Mouse (Mus musculus): Measurements from ENCODE around the gene Sh3yl1.

Sh3yl1 gene

DNA sequence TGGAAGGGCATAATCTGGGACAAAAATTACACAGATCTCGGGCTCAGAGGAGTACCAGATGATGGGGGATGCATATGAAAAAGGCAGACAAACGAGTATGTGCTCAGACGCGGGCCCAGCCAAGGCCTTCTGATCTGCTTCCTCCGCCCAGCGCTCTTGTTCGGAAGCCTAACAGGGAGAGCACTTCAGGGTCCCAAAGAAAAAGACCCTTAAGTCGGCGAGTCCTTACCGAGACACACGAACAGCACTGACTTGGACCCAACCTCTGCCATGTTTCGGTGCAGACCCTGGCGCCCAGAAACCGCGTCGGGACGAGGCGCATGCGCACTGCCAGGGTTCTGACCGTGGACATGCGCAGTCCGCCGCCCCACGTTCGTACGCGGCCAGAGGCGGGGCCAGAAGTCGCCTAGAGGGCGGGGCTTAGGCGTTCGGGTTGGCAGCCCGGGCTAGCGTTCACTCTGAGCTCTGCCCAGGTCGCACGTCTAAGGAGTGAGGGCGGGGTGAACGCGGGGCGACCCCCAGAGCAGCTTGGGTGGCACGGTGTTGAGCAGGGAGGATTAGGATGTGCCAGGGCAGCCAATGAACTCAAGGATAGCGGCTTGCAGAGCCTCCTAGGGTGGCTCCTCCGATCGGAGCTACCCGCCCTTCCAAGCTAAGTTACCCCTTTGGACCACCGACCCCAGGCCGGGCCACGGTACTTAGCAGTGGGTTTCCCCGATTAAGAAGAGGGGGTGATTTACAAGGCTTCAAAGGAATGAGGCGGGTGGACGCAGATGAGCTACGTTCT lies at the start of gene Sh3yl1, which contains the start of gene Acp1:
TSS of gene Sh3yl1 (plus strand) at position 408 of the 787 bp plus-strand sequence.
TSS of gene Acp1 (minus strand) at position 329 of the 787 bp plus-strand sequence.
- DNase-seq (ENCODE audit: low spot score) = peak; percentile 96

DNA sequence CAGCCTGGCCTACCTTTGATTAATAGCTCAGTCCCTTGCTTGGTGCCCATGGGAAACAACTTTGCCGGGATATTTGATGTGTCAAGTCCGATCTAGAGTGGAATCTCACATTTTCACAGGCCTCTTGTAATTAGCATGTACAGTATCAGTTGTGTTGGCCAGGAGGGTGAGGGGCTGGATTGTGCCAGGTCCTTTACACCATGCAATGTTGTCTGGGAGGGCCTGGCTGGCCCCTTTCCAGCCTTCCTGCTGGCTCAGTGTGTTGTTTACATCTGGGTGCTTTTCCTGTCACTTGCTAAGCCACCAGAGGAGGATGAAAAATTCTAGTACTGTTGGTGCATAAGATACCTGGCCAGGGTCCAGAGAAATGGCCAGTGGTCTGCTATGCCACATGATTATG lies 47.1 kb upstream of the Sh3yl1 start:
- no peak for DNase-seq (ENCODE audit: low spot score)

DNA sequence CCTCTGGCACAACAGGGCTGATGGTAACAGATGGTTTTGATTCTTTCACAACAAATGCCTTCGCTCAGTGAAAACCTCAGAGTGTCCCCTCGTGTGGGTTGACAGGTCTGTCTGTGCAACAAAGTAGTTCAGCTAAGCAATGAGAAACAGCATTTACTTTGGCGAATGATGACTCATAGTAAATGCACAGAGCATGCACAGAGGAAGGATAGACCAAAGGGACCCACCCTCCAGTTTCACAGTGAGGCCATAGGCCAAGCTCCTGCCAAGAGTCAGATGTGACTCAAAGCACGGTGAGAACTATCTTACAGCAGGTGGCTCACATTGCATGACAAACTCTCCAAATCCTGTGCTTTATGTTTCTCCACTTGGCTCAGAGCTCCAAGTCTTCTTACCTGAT lies 45.7 kb upstream of the Sh3yl1 start:
- no peak for DNase-seq (ENCODE audit: low spot score)

DNA sequence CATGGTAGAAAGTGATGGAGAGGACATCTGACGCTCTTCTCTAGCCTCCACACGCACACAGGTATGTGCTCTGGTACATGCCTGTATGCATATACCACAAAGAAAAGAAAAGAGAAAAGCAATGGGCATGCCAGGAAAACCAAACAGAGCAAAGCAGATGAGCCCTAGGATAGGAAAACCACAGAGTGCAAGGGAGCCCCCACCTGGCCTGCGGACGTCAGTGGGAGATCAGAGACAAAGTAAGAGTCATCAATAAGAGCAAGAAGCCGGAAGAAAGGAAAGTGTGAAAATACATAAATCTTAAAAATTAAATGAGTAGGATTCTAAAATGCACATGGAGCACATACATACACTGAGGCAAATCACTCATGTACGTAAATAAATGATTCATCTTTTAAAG lies 32.0 kb upstream of the Sh3yl1 start:
- DNase-seq (ENCODE audit: low spot score) = no peak

DNA sequence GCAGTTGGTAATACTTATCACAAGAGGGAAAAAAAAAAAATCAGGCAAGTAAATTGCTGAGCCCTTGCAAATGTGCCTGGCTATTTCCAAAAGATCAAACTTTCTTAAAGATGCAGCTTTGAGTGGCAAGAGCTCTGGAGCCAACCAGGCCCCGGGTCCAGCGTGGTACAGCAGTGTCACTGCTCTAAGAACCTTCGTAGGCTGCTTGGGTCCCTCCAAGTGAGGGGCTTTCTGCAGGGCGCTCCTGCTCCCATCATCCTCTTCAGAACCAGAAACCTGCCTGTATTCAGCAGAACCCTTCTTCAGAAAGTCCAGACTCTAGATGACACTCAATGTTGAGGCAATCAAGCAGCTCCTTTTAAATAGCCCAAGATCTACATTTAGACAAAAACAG lies 27.9 kb upstream of the Sh3yl1 start:
- DNase-seq (ENCODE audit: low spot score) = no peak

DNA sequence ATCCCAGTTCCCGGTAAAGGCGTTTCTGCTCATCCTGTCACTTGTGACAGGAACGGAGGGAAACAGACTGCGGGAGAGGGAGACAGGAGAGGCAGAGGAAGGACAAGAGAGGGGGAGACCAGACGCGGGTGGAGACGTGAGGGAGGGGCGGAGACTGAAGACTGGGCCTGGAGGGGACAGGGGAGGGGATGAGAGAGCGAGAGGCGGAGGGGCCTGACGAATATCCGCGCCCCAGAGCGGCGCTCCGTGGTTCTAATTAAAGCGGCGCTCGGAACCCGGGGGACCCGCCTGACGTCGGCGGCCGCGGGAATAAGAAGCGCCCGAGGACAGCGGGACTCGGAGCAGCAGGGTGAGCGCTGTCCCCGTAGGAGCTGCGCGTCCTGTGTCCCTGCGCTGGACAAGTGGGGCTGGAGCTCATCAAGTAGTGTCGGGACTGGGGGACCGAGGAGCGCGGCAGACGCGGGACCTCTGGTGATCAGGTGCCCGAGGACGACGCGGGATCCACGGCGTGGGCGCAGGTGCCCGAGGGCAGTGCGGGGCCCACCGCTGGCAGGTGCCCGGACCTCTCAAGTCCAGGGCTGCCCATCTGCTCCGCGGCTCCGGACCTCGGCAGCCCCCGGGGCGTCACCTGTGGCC lies 27.4 kb upstream of the Sh3yl1 start, which contains the start of gene Alkal2:
TSS of gene Alkal2 (plus strand) at position 337 of the 636 bp plus-strand sequence.
- DNase-seq (ENCODE audit: low spot score) = peak; percentile 38

DNA sequence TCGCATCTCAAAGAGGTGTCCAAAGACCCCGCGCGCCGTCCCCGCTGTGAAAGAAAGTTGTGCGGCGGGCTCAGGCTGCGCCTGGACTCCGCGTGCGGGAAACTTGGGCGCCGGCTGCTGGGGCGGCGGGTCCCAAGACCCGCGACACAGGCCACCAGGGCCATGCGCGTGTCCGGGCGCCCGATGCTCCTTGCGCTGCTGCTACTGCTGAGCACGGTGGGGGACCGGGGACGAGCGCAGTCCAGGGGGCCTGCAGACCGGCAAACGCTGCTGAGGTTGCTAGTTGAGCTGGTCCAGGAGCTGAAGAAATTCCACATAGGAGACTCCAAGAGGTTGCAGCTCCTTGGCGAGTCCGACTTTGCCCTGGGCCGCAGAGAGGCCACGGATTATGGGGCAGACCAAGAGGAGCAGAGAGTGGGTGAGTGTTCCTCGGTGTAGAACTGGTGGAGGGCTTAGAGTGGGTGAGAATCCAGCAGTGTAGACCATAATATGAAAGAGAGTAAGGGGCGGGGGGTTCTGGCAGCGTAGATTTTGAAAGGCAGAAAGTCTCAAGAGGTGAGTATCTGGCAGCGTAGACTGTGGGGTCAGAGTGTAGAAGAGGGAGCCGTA lies 26.7 kb upstream of the Sh3yl1 start:
- DNase-seq (ENCODE audit: low spot score) = peak; percentile 13

DNA sequence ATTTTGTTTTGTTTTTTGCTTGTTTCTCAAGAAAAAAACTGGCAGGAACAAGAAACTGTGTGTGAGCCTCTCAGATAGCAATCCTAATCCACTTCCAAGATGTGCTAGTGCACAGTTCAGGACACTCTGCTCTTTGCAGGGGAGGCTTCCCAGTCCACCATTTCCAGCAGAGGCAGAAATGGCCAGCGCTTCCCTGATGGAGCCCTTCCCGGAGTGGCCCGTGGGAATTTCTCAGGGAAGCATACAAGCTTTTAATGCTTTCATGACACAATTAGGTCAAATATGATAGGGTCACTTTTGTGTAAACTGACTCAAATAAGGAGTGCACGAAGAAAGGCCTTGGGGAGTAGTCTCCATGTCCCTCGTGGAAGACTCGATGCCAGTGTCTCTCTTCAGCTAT lies 25.6 kb upstream of the Sh3yl1 start:
- DNase-seq (ENCODE audit: low spot score) = no peak

DNA sequence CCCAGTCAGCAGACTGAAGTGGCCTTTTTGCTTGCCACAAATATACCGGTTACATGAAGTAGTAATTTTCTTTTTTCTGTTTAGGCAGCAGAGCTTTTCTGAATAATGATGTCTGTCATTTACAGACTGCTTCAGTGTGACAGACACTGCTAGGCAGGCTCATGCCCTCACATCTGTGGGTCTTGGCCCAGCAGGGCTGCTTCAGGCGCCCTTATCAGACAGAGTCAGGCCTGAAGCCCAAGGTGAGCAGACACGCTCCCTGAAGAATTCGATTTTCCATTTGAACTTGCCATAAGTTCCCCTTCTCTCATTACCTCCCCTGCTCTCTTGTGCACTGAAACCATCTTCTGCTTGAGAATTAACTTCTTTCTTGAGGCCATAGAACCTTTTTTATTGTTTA lies 23.5 kb upstream of the Sh3yl1 start:
- no peak for DNase-seq (ENCODE audit: low spot score)

DNA sequence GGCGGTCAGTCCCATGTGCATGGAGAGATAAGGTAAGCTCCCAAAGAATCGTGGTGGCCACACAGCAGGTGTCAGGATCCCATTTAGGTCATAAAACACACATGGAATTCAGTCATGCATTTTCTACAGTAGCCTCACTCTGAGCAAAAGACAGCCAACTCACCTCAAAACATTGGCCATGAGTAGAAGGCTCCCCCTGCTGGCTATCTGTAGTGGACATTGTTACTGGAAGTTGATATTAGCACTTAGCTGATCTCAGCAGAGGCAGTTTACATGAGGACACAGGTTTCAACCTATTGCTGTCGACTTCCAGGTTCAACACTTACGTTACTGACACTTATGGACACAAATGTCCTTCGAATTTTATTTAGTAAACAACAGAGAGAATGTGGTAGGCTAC lies 21.4 kb upstream of the Sh3yl1 start:
- DNase-seq (ENCODE audit: low spot score) = peak; percentile 79

DNA sequence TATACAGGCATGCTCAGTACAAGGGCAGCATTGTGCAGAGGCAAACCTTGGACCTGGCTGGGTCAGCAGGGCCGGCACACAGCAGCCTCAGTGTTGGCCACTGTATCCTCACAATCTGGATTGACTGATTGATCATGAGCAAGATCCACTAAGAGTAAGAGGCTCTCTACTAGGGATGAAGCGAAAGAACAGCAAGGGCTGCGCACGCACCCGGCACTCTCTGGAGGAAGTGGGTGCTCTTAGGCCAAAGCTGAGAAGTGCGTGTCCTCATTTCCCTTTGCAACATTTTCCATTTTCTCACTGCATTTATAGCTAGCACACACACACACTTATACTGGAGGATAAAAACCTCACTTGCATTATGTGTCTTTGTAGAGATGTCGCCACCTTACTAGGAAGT lies 20.0 kb upstream of the Sh3yl1 start:
- DNase-seq (ENCODE audit: low spot score) = no peak

DNA sequence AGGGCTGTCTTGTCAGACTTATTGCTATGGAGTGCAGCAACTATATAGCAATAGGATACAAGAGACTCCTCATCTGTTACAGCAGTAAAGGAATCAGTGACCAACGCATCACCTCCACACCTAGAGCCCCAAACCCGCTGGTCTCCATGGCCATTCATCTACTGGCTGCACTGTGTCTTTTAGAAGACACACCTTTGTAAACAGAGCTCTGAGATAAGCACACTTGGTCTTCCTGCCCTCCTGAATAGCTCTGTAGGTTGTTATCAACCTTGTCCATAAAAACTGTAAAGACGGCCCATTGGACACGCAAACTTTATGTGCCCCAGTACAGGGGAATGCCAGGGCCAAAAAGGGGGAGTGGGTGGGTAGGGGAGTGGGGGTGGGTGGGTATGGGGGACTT lies 14.4 kb upstream of the Sh3yl1 start:
- DNase-seq (ENCODE audit: low spot score) = no peak

DNA sequence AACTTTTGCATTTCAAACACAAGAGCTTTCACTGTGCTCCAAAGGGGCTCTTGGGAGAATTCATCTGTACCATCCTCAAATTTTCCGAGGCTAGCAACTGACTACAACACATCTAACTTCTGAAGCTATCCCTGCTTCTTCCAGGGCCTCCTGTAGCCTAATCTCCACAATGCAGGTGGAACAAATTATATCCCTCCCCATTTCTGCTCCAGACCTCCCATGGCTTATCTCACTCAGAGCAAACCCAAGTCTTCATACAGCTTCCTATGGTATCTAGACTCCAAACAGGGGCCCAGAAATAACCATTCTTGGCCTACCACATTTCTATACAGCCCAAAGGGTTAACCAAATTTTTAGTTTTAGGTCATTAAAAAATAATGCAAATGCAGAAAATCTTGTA lies 2.8 kb upstream of the Sh3yl1 start:
- DNase-seq (ENCODE audit: low spot score) = no peak

DNA sequence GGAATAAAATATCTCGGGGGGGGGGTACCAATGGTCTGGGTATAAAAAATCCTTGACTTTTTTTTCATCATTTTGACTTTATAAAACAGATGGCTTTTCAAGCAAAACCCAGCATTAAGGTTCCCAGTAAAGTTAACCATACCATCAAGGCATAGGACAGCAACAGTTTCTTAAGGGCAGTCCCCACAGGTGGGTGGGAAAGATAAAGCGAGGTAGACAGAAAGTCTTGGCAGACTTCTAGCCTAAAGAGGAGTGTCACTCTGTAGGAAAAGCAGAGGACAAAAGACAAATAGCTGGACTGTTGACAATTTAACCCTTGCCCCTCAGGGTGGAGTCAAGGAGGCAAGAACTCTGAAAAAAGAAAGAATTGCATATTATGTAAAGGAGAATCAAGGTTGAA lies 1.6 kb upstream of the Sh3yl1 start:
- no peak for DNase-seq (ENCODE audit: low spot score)

DNA sequence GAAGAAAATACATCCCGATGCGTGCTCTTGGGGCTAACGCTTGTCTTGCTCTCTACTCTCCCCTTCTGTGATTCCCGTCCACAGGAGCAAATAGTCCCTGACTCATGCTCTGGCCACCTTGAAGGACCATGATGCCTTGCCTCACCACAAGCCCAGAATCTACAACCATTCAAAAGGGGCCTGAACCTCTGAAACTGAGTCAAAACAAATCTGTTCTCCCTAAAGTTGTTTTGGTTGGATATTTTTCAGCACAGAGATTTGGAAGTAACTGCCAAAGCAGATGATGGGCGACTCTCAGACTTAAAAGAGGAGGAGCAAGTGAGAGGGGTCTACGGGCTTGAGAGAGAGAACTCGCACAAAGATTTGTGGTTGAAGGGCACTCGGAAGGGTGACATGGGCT lies 608 bp upstream of the Sh3yl1 start:
- no peak for DNase-seq (ENCODE audit: low spot score)

DNA sequence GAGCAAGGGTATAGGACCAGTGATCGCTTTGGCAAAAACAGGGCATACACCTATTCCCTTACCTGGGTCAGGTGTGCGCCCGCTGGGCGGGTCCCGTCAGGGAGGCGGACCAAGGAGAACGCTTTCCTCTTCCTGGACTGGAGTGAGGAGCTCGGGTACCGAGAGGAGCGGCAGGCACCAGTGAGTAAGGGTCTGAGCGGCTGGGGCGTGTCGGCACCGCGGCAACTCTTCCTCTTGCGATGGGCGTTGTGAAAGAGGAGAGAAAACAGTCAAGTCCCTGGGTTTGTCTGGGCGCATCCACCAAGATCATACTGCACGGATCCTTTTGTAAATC lies 547 bp downstream of the Sh3yl1 start:
- DNase-seq (ENCODE audit: low spot score) = peak; percentile 53

DNA sequence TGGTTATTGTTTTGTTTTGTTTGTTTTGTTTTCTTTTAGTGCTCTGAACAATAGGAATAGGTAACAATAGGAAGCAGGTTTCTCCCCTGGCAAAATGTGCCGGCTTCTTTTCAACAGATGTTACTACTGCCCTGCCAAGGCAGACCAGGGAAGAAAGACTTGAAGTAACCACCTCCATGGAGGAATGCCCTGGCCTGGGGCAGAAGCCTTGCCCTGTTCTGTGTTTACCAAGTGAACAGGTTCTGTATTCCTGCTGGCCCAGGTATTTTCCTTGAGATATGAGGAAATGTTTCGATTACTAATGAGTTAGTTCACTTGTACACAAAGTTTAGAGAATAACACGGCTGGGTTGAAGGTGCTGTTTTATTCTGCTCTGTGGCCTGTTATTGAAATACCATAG lies 1.4 kb downstream of the Sh3yl1 start:
- no peak for DNase-seq (ENCODE audit: low spot score)

DNA sequence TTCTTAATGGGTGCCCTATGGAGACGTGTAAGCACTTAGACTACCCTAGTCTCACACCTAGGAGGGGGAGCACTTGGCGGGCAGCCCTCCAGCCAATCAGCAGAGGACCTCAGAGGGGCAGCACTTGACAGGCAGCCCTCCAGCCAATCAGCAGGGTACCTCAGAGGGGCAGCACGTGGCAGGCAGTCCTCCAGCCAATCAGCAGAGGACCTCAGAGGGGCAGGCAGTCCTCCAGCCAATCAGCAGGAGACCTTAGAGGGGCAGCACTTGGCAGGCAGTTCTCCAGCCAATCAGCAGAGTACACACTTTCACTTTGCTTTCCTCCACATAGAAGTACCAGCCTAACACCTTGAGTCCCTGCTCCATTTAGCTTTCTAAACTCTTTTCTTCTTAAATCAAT lies 10.9 kb downstream of the Sh3yl1 start:
- DNase-seq (ENCODE audit: low spot score) = no peak

DNA sequence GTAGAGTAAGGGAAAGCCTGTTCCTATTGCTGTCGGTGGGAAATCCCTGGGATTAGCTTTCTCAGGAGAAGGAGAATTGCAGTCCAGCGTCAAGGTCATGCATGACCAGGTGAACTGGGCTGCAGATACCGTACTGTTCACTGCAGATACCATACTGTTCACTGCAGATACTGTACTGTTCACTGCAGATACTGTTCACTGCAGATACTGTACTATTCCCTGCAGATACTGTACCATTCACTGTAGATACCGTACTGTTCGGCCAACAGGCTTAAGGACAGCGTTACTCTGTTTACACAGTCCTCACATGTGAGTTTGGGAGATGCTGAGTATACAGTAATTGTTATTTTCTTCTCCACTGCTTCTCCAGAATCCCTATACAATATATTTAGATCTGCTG lies 16.7 kb downstream of the Sh3yl1 start:
- no peak for DNase-seq (ENCODE audit: low spot score)

DNA sequence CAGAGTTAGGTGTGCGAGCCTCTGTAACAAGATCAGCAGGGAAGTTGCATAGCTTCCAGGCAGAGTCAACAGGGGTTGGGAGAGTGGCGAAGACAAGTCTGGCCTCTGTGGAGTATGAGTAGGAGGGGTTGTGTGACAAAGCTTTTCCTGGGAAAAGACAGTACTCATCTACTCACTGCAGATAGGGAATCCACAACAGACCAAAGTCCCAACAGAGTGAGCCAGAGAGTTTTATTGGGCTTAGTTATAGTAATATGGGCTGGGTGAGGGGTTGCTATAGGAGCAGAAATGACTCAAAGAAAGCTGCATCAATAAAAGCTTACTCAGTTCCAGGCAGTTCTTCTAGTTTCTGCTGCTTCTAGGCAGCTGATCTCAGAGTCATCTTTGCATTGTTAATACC lies 21.8 kb downstream of the Sh3yl1 start:
- DNase-seq (ENCODE audit: low spot score) = no peak

DNA sequence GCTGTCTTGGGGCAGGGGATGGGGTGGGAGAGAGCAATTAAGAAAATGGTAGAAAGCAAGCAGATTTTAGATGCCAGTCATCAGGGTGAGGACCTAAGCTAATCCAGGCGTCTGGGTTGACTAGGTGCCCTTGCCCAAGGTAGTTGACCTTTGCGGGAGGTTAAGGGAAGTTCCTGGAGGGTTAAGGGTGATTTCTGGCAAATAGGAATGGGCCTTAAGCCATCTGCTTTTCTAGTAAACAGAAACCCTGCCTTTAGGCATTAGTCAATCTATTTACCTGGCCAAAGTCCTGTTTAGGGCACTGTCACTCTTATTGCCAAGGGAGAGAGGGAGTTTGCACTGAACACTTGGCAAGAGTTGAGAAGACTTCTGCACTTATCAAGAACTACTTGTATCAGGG lies 25.4 kb downstream of the Sh3yl1 start:
- DNase-seq (ENCODE audit: low spot score) = no peak

DNA sequence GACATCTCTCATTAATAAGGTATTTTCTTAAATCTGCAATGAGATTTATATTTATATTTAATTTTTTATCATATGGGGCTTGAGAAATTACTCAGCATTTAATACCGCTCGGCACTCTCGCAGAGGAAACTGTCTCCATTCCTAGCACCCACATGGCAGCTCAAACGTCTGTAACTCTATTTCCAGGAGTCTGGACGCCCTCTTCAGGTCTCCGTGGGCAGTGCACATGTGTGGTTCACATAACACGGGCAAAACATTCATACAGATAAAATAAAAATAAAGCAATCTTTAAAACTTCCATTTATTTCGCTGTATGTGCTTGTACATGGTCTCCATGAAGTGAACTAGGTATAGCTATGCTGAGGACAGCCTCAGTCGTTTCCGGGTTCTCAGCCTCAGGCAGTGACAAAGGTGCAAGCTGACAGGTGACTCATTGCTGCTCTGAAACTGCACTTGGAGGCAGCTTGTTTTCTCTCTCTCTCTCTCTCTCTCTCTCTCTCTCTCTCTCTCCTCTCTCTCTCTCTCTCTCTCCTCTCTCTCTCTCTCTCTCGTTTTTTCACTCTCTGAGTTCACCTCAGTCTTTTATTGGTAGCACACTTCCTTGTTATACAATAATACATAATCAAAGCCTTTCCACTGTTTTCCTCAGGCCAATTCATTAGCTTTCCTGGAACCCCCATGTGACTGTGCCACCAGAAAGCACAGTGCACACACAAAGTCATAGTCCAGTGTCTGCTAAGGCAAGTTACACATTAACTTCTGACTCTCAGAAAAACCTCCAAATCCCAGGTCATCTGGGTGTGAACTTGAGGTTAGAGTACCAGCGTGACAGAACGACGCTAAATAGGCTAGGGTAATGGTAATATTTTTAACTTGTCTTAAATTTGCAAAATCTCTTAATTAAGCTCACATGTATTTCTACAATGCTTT lies 31.9 kb downstream of the Sh3yl1 start:
- DNase-seq (ENCODE audit: low spot score) = no peak

All from embryo, embryonic 10 days (tissue).